Mouse (Mus musculus): ENCODE results near the gene AI464131. TPM values are rescaled to one million over a fixed set of nuclear protein-coding genes. Genes with fewer than 3 reads are reported as not detected.

The AI464131 gene
- total RNA-seq, 2 experiments from 2014 or later, result 33.6 to 37.4 TPM

Other genes starting within 250 kb of the AI464131 start
- 10 to 100 TPM; 54.4 to 58.1 TPM for gene Ubap2, start 227.9 kb downstream of the AI464131 start, total RNA-seq (2021)
- gene Dcaf12, start 188.2 kb downstream of the AI464131 start, total RNA-seq (2021), result 10 to 100 TPM; 55.2 to 55.6 TPM
- gene Ubap1, start 154.1 kb downstream of the AI464131 start, total RNA-seq (2021), result 10 to 100 TPM; 41.6 to 42.7 TPM
- 1 to 10 TPM; 1.5 to 1.6 TPM for gene Kif24, start 38.2 kb downstream of the AI464131 start, total RNA-seq (2021)
- 10 to 100 TPM; 32.8 to 34.8 TPM for gene Nudt2, start 37.9 kb downstream of the AI464131 start, total RNA-seq (2021)
- gene 1110017D15Rik, start 14.3 kb upstream of the AI464131 start, total RNA-seq (2021), result 10 to 100 TPM in 1 of 2 experiments, 1 to 10 TPM in 1; 8.3 to 11.4 TPM
- 100 to 1,000 TPM; 199 to 201 TPM for gene Fam219a, start 66.5 kb upstream of the AI464131 start, total RNA-seq (2021)
- gene Dnaic1, start 66.7 kb upstream of the AI464131 start, total RNA-seq (2021), result 1 to 10 TPM; 4.2 to 5.4 TPM
- 10 to 100 TPM; 61.8 to 62.2 TPM for gene Enho, start 137.2 kb upstream of the AI464131 start, total RNA-seq (2021)
- 10 to 100 TPM; 57.4 to 75.1 TPM for gene Cntfr, start 194.0 kb upstream of the AI464131 start, total RNA-seq (2021)
- 10 to 100 TPM; 19.1 to 24.3 TPM for gene Il11ra1, start 196.9 kb upstream of the AI464131 start, total RNA-seq (2021)
- 10 to 100 TPM; 28.4 to 30.3 TPM for gene Rpp25l, start 210.5 kb upstream of the AI464131 start, total RNA-seq (2021)
- gene Dctn3, start 220.1 kb upstream of the AI464131 start, total RNA-seq (2021), result 100 to 1,000 TPM; 181 to 196 TPM
- under 1 TPM; 0.19 to 0.83 TPM for gene Arid3c, start 228.1 kb upstream of the AI464131 start, total RNA-seq (2021)

All from left cerebral cortex, postnatal 10 days (tissue).